Mouse (Mus musculus): Measurements from ENCODE around the gene Guca2b. TPM values are rescaled to one million over a fixed set of nuclear protein-coding genes. Genes with fewer than 3 reads are reported as not detected.
A peak's percentile ranks its signal among the peaks of the same experiment; 100 is the strongest.

The Guca2b gene
- total and polyA plus RNA-seq, 3 experiments: 1.1 to 2.3 TPM; not detected in 1

DNA sequence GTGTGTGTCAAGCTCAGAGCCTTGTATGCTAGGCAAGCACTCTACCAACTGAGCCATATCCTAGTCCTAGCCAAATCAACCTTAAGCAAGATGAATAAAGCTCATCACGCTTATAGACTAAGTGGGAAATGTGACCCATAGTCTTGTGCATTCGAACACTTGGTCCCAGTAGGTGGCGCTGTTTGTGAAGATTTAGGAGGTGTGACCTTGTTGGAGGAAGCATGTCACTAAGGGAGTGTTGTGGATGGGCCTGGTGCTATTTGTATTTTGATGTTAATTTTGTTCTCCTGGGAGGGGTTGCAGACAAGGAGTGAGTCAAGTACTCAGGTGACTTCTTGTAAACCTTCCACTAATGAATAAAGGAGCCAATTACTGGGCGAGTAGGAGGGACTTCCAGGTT, 16.1 kb downstream of the Guca2b start:
- Histone ChIP-seq H3K4me1 (ENCODE audit: control insufficient read depth in 1 of 2, insufficient read depth in 2 of 2) (no peaks in the 10 kb centered on the region), H3K9ac (ENCODE audit: insufficient read depth, low read depth) (no peak overlapping the region), H3K27ac (ENCODE audit: insufficient read depth, low read depth) (no peak overlapping the region), H3K27me3 (replicated peaks) (no peaks in the 10 kb centered on the region), H3K4me3 (replicated peaks in 1 of 3; ENCODE audit: low read depth in 2 of 3, low read length in 2 of 3, poor library complexity in 1 of 3) (no peak overlapping the region), H3K36me3 (replicated peaks in 1 of 2; ENCODE audit: control insufficient read depth in 1 of 2, insufficient read depth in 1 of 2, low read length in 1 of 2) (no peaks in the 10 kb centered on the region), H3K4me2 (ENCODE audit: insufficient read depth, low read depth, poor library complexity, severe bottlenecking) (no peak overlapping the region), H3K9me3 (replicated peaks; ENCODE audit: low read length) (peaks cover 7% of the 10 kb centered on the region), H3K79me2 (replicated peaks; ENCODE audit: control insufficient read depth, extremely low read depth, insufficient read depth, poor library complexity, severe bottlenecking) (no peaks in the 10 kb centered on the region)
- TF ChIP-seq ZC3H11A (IDR thresholded peaks at IDR 0.05; ENCODE audit: low read depth, low read length) (no peak), IRF4 (IDR thresholded peaks at IDR 0.05; ENCODE audit: low read depth, low read length) (no peak), RAD21 (IDR thresholded peaks at IDR 0.05; ENCODE audit: low read depth, low read length) (peak; percentile 5), E2F4 (IDR thresholded peaks at IDR 0.05; ENCODE audit: insufficient replicate concordance, low read depth, low read length) (no peak), MEF2A (IDR thresholded peaks at IDR 0.05; ENCODE audit: borderline replicate concordance, low read depth, low read length) (no peak), TBP (conservative IDR thresholded peaks at IDR 0.05; ENCODE audit: low read depth, low read length) (no peak), USF2 (conservative IDR thresholded peaks at IDR 0.05; ENCODE audit: low read depth, low read length) (no peak), GABPA (IDR thresholded peaks at IDR 0.05; ENCODE audit: insufficient replicate concordance, low read depth, low read length) (no peak), CHD1 (IDR thresholded peaks at IDR 0.05; ENCODE audit: low read depth, low read length) (no peak), MAZ (IDR thresholded peaks at IDR 0.05; ENCODE audit: low read depth, low read length) (no peak), SMC3 (IDR thresholded peaks at IDR 0.05; ENCODE audit: low read depth, low read length) (0 out of 2 replicates have a peak, but pooled peaks have one; percentile 3), KAT2A (IDR thresholded peaks at IDR 0.05; ENCODE audit: insufficient replicate concordance, low read length) (no peak), EP300 (IDR thresholded peaks at IDR 0.05; ENCODE audit: low read length) (no peak), ZMIZ1 (IDR thresholded peaks at IDR 0.05; ENCODE audit: low read depth, low read length) (no peak), MAX (IDR thresholded peaks at IDR 0.05; ENCODE audit: low read length) (no peak), TCF12 (IDR thresholded peaks at IDR 0.05; ENCODE audit: low read depth, low read length) (no peak), POLR2A (IDR thresholded peaks at IDR 0.05; ENCODE audit: low read depth, low read length) (no peak), CTCF (conservative IDR thresholded peaks at IDR 0.05 in 1 of 2, IDR thresholded peaks at IDR 0.05 in 1 of 2; ENCODE audit: low read depth in 2 of 2, low read length in 2 of 2) (peak in 1 of 2 experiments; percentile 20; a peak in 1 of 4 replicates), MYC (IDR thresholded peaks at IDR 0.05; ENCODE audit: low read depth, low read length) (no peak), ZNF384 (IDR thresholded peaks at IDR 0.05; ENCODE audit: low read depth, low read length) (no peak), HCFC1 (IDR thresholded peaks at IDR 0.05; ENCODE audit: low read depth, low read length) (no peak), ELF1 (IDR thresholded peaks at IDR 0.05; ENCODE audit: low read depth, low read length) (no peak), ETS1 (conservative IDR thresholded peaks at IDR 0.05; ENCODE audit: low read depth, low read length) (no peak), NELFE (IDR thresholded peaks at IDR 0.05; ENCODE audit: low read depth, low read length) (no peak), PAX5 (IDR thresholded peaks at IDR 0.05; ENCODE audit: low read length) (no peak), POLR2AphosphoS2 (IDR thresholded peaks at IDR 0.05; ENCODE audit: low read depth, low read length) (no peak)
- DNase-seq (ENCODE audit: extremely low read depth): peak; percentile 14
- in situ Hi-C loops (cut with MboI; ENCODE audit: low pct_ligation_motif_present, low pct_unique_long_range_greater_than_20kb, low sequenced_read_pairs): no loop called here
- dilution Hi-C loops (cut with MboI; ENCODE audit: extremely low pct_ligation_motif_present, extremely low pct_unique_long_range_greater_than_20kb, low sequenced_read_pairs): no loop called here

Data from CH12.LX (cell line).